Comparison of ENCODE assay signal across 1 mouse cellular context in genomic region chr4:156082621-156083234, GRCm38 (mm10).
TF ChIP-seq lines count a peak whose summit lies in the region.

No protein-coding gene starts in this region.

TF ChIP-seq in CH12.LX, 34 proteins besides CTCF, POLR2A, EP300 and RAD21 (continued from another document):
- TF ChIP-seq ZMIZ1 (IDR thresholded peaks at IDR 0.05; ENCODE audit: low read depth, low read length) (no peak), BHLHE40 (IDR thresholded peaks at IDR 0.05; ENCODE audit: low read depth, low read length) (no peak), SIN3A (IDR thresholded peaks at IDR 0.05; ENCODE audit: low read length) (no peak), MYC (IDR thresholded peaks at IDR 0.05; ENCODE audit: low read depth, low read length) (no peak), ZKSCAN1 (IDR thresholded peaks at IDR 0.05; ENCODE audit: borderline replicate concordance, low read depth, low read length) (no peak), SMC3 (IDR thresholded peaks at IDR 0.05; ENCODE audit: low read depth, low read length) (no peak), MEF2A (IDR thresholded peaks at IDR 0.05; ENCODE audit: borderline replicate concordance, low read depth, low read length) (no peak), NELFE (IDR thresholded peaks at IDR 0.05; ENCODE audit: low read depth, low read length) (no peak), NRF1 (IDR thresholded peaks at IDR 0.05; ENCODE audit: low read depth, low read length) (no peak), KAT2A (IDR thresholded peaks at IDR 0.05; ENCODE audit: insufficient replicate concordance, low read length) (no peak)
